Mouse (Mus musculus): ENCODE results near the gene Gm20696. TPM values are rescaled to one million over a fixed set of nuclear protein-coding genes. Genes with fewer than 3 reads are reported as not detected.
A peak's percentile ranks its signal among the peaks of the same experiment; 100 is the strongest.

Gene Gm20696
- total RNA-seq, 2 experiments from 2014 or later, result 4.9 to 10.1 TPM

- DNase-seq, result no peak
Observed at GRCm38 (mm10) chr6:99665457-99666317, 910 bp downstream of the Gm20696 start.

DNA sequence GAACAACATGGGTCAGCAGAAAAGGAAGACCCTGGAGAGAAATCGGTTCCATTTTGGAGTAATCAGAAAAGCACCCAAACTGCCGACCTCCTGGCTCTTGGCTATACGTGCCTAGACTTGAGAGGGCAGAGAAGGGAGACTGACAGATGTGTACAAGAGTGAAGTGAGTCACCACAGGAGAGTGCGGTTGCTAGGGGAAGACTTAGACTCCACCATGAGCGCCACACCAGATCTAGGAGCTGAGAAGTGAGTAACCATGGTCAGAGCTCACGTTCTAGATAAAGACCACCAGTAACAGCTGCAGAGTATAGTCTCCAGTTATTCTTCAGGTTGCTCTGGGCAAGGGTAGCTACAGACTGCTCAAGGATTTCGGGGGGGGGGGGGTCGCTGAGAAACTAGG is 3.4 kb downstream of the Gm20696 start:
- DNase-seq, result no peak

DNA sequence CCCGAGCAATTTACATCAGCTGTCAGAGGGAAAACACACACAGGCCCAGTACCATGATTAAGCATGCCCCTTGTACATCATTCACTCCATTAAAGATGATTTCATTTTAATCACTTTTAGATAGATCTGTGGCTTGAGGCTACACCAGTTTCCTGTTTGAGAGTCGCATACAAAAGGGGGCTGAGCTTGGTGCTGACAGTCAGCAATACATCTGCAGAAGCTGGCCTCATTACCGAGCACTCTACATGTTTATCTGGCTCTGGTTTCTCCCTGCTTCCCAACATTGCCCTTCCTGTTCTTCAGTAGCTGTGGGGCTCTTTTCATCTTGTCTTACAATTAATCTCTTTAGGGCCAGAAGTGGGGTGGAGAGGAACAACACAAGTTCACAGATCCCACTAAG is 6.2 kb downstream of the Gm20696 start:
- DNase-seq, result no peak

DNA sequence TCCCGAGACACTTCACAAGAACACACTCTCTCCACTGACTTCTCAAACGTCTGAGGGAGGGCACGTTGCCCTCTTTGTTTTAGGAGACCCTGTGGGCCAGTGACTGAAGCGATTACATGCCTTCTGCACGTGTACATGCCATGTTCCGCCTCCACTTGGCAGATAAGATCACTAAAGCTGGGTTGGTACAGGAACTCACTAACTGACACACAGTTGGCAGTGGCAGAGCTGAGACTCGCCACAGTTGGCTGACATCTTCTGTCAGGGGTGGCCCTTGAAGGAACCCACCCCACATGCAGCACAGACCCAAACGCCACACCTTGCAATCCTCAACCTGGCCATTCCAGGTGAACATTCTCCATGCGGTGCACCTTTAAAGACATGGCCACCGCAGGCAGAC is 8.0 kb downstream of the Gm20696 start:
- no peak for DNase-seq

DNA sequence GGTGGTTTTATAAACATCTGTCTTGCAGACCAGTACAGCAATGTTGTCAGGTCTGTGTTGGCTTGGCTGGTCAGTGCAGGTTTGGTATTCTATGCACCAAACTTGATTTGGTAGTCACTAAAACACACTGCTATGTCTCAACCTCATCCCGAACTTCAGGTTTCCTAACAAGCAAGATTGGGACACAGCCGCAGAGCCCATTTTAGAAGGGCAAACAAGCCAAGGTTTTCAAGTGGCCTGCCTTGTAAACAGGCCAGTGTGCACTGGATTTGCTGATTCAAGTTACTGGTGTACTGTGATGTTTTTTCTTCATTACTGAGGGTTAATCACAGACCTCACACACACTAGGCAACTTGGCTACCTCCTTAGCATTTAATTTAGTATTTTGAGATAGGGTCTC is 10.5 kb downstream of the Gm20696 start:
- no peak for DNase-seq

DNA sequence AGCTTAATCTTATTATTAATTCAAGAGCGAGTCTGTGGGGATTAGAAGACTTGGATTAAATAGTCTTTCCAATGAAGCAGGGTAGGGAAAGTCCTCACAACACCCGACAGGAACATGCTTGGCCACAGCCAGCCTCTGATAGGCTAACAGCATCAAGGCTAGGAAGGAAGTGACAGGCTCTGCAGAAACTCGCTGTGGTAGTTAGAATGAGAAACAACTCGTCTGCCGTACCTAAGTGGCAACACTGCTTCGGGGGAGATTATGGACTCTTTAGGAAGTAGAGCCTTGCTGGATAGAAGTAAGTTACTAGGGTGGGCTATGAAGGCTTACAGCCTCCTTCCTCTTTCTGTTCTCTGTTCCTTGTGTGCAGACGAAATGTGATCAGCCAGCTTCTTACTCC is 11.1 kb downstream of the Gm20696 start:
- DNase-seq, result no peak

- DNase-seq, result no peak
Observed at GRCm38 (mm10) chr6:99654343-99654742, 12.3 kb downstream of the Gm20696 start.

- no peak for DNase-seq
Observed at GRCm38 (mm10) chr6:99652341-99652740, 14.3 kb downstream of the Gm20696 start.

DNA sequence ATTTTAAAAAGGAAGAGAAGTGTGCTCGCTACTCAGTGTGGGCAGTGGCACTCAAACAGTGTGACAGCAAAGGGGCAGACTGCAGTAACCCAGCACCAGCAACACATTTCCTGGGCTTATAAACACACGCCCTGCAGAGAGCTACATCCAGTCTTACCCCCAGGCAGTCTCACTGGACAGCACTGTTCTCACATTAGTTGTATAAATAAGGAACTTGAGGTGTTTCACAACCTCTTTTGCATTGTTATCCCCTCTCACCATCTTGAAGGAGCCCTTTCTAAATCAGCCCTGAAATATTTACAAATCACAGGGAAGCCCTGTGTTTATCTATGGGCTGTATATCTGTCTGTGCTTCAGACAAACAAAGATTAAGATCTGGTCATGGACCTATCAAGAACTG is 17.3 kb downstream of the Gm20696 start:
- no peak for DNase-seq

DNA sequence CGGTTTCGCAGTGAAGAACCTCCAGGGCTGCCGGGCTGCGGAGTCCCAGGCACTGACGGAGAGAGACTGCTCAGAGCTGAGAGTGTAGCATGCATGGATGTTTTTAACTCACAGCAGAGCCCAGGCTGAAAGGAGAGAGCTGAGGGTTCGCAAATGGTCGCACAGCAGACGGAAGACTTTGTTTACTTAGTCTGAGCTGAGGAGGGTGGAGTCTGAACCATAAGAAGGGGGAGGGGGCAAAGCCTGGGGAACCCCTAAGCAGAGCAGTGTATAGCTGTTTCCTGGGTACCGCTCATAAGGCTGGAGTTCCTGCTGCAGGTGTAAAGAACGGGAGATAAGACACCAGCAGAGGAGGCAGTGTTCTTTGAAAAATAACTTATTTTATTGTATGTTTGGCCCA is 20.3 kb downstream of the Gm20696 start:
- no peak for DNase-seq

DNA sequence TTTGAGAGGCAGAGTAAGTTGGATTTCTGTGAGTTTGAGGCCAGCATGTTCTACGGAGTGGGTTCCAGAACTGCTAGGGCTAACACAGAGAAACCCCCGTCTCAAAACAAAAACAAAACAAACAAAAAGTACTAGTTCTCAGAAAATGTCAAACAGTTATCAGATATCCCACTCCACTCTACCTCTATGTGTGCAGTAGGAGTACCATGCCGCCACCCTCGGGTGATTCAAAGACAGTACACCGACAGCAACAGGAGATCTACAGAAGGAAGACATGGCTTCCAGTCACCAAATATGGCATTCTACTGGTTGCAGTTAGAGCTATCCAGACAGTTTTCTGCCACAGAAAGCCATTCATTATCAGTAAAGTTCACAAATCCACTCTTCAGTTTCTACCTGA is 21.7 kb downstream of the Gm20696 start:
- no peak for DNase-seq

GRCm38 (mm10) chr6:99644386-99644785 is 22.2 kb downstream of the Gm20696 start:
- DNase-seq, result no peak

DNA sequence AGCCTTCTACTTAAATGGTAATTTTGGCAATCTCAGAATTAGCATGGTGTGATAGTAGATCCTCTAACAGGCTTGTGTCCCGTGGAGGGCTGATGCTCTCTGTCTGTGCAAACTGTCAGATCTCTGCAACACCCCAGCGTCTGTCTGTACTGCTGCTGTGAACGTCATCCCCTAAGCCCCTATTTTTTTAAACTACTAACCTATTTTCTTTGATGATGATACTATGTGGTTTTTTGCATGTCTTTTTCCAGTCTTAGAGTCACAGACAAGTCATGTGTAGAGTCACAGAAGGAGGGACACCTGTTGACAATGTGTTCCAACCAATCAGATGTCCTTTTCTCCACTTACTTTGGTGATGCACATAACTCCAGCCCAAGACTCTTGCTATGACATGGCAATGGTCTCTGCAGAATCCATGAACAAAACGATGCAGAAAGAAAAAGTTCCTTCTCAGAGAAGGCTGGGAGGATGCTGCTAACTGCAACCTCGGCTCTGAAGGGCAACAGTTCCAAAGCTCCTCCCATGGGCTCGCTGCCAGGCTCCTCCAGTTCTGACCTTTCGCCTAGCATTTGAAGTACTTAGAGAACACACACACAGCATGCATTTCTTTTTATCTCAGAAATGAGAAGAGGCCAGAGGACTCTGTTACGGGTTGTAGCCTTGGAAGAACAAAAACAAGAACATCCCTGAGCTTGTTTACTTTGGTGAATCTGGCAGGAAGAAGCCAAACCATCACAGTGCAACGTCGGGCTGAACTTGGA is 23.0 kb downstream of the Gm20696 start:
- DNase-seq, result no peak

- no peak for DNase-seq
Observed at GRCm38 (mm10) chr6:99637456-99637855, 29.1 kb downstream of the Gm20696 start.

GRCm38 (mm10) chr6:99636801-99637200 is 29.8 kb downstream of the Gm20696 start:
- DNase-seq, result no peak

DNA sequence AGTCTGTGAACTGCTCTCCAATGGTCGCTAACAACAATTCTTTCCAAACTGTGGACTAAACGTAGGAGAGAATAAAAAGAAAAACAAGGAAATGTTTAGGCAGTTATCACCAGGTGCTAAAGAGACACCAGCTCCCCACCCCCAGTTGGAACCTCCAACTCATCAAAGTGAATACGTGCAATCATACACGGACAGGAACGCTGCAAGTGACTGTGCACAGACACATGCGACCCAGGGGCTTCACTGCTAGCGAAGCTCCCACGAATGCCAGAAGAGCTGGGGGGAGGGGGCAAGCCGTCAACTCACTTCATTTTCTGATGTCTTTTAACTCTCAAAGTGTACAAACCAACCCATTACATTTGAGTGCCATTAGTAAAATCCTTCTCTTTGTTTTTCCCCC is 30.5 kb downstream of the Gm20696 start:
- no peak for DNase-seq

GRCm38 (mm10) chr6:99632121-99632980 is 34.2 kb downstream of the Gm20696 start:
- DNase-seq, result no peak

DNA sequence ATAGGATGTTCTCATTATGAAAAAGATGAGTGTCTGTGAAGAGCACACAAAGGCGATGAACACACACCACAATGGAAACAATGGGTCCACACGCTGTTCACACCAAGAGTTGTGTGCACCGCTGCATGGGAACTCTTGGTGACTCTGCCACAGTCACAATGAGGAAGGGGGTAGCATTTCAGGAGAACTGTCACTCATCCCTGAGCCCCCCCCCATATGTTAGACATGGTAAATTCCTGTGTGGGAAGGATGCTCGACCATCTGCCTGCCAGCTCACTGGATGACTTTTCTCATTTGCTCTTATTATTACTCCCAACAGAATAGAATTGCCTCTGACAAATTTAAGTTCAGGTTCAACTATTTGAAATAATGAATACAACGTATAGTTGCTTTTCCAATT is 35.0 kb downstream of the Gm20696 start:
- peak in 1 of 2 experiments; percentile 42 for DNase-seq

- no peak for DNase-seq
Observed at GRCm38 (mm10) chr6:99629726-99630458, 36.7 kb downstream of the Gm20696 start.

- DNase-seq, result no peak
Observed at GRCm38 (mm10) chr6:99626347-99626746, 40.2 kb downstream of the Gm20696 start.

DNA sequence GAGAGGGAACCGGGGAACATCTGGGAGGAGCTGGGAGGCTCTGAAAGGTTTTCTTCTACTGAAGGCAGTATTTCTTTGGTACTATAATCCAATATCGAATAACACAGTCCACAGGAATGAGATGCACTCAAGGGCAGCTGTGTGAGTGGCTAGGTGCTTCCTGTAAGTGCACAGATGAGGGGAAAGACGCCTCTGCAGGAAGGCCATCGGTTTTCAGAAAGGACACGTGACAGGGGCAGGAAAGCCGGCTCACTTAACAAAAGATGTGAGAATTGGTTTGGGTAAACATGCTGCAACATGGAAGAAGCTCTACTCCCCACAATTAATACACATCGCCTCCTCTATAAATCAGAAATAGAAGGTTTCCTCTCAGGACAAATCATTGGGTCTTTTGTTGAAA is 40.8 kb downstream of the Gm20696 start:
- DNase-seq, result no peak

GRCm38 (mm10) chr6:99625306-99625705 is 41.3 kb downstream of the Gm20696 start:
- no peak for DNase-seq

Measured in layer of hippocampus, postnatal 36 days (tissue).